In genomic region chr1:78845661-78846060, GRCm38 (mm10) we compare ENCODE assay signal across 33 mouse cellular contexts. TPM values are rescaled to one million over a fixed set of nuclear protein-coding genes. Genes with fewer than 3 reads are reported as not detected.
"Had no signal": no experiment of that assay in that cellular context is flagged by ENCODE, and none has a peak within 500 bp of the region (broad histone marks: within the 10 kb centered on the region; RNA-seq: fewer than 3 reads in every experiment).

No protein-coding gene starts in this region.

- H3K36me3 ChIP-seq: heart, embryonic 12.5 days; heart, embryonic 13.5 days; heart, embryonic 15.5 days; hindbrain, embryonic 12.5 days; hindbrain, embryonic 13.5 days; hindbrain, embryonic 15.5 days; intestine, embryonic 15.5 days; kidney, embryonic 15.5 days had no signal

- ATAC-seq: hindbrain, postnatal 0 days; inflammation-experienced regulatory T-cells, adult 6 months; intestine, embryonic 15.5 days; intestine, embryonic 16.5 days; intestine, postnatal 0 days had no signal

- H3K27me3 ChIP-seq: heart, embryonic 12.5 days; heart, embryonic 13.5 days; heart, embryonic 15.5 days; hindbrain, embryonic 12.5 days; hindbrain, embryonic 13.5 days; hindbrain, embryonic 15.5 days; intestine, embryonic 15.5 days; kidney, embryonic 15.5 days had no signal

- H3K9me3 ChIP-seq: heart, embryonic 12.5 days; heart, embryonic 13.5 days; heart, embryonic 15.5 days; hindbrain, embryonic 12.5 days; hindbrain, embryonic 13.5 days; hindbrain, embryonic 15.5 days; intestine, embryonic 15.5 days; kidney, embryonic 15.5 days had no signal

- H3K9ac ChIP-seq: heart, embryonic 12.5 days; heart, embryonic 13.5 days; heart, embryonic 15.5 days; hindbrain, embryonic 12.5 days; hindbrain, embryonic 13.5 days; hindbrain, embryonic 14.5 days; hindbrain, embryonic 15.5 days; intestine, embryonic 15.5 days; kidney, embryonic 15.5 days had no signal

- H3K27ac ChIP-seq: heart, embryonic 13.5 days; heart, embryonic 15.5 days; hindbrain, embryonic 12.5 days; hindbrain, embryonic 13.5 days; hindbrain, embryonic 14.5 days; hindbrain, embryonic 15.5 days; hindbrain, postnatal 0 days; intestine, embryonic 15.5 days; kidney, embryonic 15.5 days; kidney, postnatal 0 days; layer of hippocampus, adult 2 months; left cerebral cortex, adult 2 months had no signal

- H3K4me3 ChIP-seq: heart, embryonic 12.5 days; heart, embryonic 13.5 days; heart, embryonic 15.5 days; hindbrain, embryonic 12.5 days; hindbrain, embryonic 13.5 days; hindbrain, embryonic 15.5 days; intestine, embryonic 15.5 days; kidney, embryonic 15.5 days; layer of hippocampus, adult 2 months; left cerebral cortex, adult 2 months had no signal

- DNase-seq: heart, postnatal 10 days; heart, postnatal 14 days; heart, postnatal 36 days; heart, postnatal 4 days; kidney, adult 11 months; kidney, adult 18-20 months; kidney, adult 2 months; kidney, adult 8-10 months; kidney, adult 9 months; kidney, postnatal 10 days; kidney, postnatal 14 days; kidney, postnatal 25 days; kidney, postnatal 36 days; kidney, postnatal 4 days; layer of hippocampus, adult 9-11 months; layer of hippocampus, postnatal 36 days had no signal

- H3K4me1 ChIP-seq: heart, embryonic 12.5 days; heart, embryonic 13.5 days; heart, embryonic 15.5 days; hindbrain, embryonic 12.5 days; hindbrain, embryonic 13.5 days; hindbrain, embryonic 15.5 days; intestine, embryonic 15.5 days; kidney, embryonic 15.5 days had no signal

- H3K4me2 ChIP-seq: heart, embryonic 12.5 days; heart, embryonic 13.5 days; heart, embryonic 15.5 days; hindbrain, embryonic 12.5 days; hindbrain, embryonic 13.5 days; hindbrain, embryonic 14.5 days; hindbrain, embryonic 15.5 days; intestine, embryonic 15.5 days; kidney, embryonic 15.5 days had no signal

RNA-seq across cellular contexts. Expression of gene Kcne4, which starts 29.1 kb away (rescaled TPM):
- total RNA-seq: hematopoietic stem cell, adult 5-6 weeks had no signal
- polyA plus RNA-seq: inflammation-experienced regulatory T-cells, adult 6 months had no signal
